Mouse (Mus musculus) heart, postnatal 0 days (tissue): Measurements from ENCODE around the gene P3h4.

Experiments used
- CTCF ChIP-seq: IDR thresholded peaks from 2 replicates; pipeline ENCODE4 v1.5.1; 2016; ENCODE audit warnings: antibody characterized with exemption, control low read depth, low read depth
- EP300 ChIP-seq: IDR thresholded peaks from 2 replicates; pipeline ENCODE4 v1.6.1; 2016; ENCODE audit warnings: antibody characterized with exemption, low read depth

DNA sequence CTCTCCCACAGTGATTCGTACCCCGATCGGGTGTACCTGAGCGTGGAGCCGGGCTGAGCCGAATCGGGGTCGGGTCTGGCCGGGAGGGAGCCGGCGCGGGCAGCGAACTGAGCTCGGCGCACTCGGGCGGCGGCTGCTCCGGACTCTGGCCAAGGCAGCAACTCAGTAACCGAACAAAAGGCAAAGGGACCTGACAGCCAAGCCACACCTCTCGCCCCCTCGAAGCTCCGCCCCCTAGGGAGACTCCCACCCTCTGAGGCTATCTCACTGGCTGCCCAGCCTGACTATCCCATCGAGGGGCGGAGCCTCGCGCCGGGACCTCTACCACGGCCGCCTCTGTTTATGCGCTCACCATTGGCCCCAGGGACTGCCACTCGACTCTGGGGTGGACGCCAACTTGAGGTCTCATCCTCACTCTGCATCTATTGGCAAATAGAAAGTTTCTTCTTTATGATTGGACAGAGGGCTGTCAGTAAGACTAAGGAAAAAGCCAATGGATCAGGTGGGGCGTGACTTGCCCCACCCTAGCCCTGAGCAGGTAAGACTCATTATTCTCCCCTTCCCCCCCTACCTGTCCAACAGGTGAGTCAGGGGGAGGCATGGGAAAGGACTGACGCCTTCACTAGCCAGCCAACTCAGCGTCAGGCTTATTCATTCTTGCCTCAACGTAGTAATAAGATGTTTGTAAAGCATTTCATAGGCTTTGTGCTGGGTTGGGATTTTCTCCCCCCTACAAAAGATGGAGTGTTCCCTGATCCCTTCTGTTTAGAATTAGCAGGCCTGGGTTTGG, 16.8 kb downstream of the P3h4 start, which contains the start of gene Jup:
- TF ChIP-seq CTCF (no peak), EP300 (0 out of 2 replicates have a peak, but pooled peaks have one; percentile 7)
